Mouse (Mus musculus) testis, adult 2 months (tissue): ENCODE results near the gene Hist1h3g.
"Not testable (repeated sequence)": the region's sequence is repeated elsewhere in the genome, so short reads cannot be mapped to it uniquely, and the experiment has no call there.

Experiments used
- CTCF ChIP-seq: fragments of 200-500 bp; IDR thresholded peaks from 2 replicates; pipeline ENCODE4 v1.5.1; 2012; ENCODE audit warnings: low read depth, mild to moderate bottlenecking, inconsistent platforms, low read length, moderate library complexity; ENCODE audit not compliant: control insufficient read depth, insufficient read depth, insufficient replicate concordance
- POLR2A ChIP-seq: fragments of 200-500 bp; IDR thresholded peaks from 2 replicates; pipeline ENCODE4 v1.6.1; 2012; ENCODE audit warnings: low read depth, mild to moderate bottlenecking, inconsistent platforms, low read length, moderate library complexity; ENCODE audit not compliant: control insufficient read depth

- peak; percentile 51; the same call in 1 of the 2 replicates for TF ChIP-seq POLR2A
- TF ChIP-seq CTCF: not testable (repeated sequence)
Measured at GRCm38 (mm10) chr13:23551146-23551834, 16.1 kb downstream of the Hist1h3g start, which contains the start of gene Hist1h4f.
